Mouse (Mus musculus): ENCODE measurements around the gene Prss21. TPM values are rescaled to one million over a fixed set of nuclear protein-coding genes. Genes with fewer than 3 reads are reported as not detected.

Prss21 gene
- polyA plus RNA-seq, 1 experiment = not detected

DNA sequence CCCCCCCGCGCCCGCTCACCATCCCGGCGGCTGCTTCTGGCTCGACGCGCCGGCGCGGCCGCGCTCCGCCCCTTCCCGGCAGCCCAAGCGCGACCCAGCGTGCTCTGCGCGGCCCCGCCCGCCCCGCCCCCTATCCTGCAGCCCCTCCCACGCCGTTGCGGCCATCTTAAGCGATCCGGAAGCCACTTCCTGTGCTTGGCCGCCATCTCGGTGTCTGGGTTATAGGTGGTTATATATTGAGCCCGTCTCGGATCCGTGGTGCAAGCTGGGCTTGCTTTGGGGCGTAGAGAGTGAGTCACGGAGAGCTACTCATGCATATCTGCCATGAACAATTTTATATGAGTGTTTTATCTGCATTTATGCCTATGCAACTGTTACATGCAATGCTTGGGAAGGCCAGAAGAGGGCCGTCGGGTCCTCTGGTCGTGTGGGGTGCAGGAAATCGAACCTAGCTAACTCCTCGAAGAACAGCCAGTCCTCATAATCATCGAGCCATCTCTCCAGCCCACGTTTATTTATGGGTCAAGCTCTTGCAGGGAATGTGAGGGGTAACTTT lies 38.7 kb upstream of the Prss21 start, which contains the start of gene Elob:
Elob (minus strand) TSS at position 73 of the 556 bp plus-strand sequence.
- Histone ChIP-seq H3K36me3 (ENCODE audit: control insufficient read depth) (peaks cover 35% of the 10 kb centered on the region), H3K4me1 (ENCODE audit: control insufficient read depth) (peaks cover 22% of the 10 kb centered on the region)

DNA sequence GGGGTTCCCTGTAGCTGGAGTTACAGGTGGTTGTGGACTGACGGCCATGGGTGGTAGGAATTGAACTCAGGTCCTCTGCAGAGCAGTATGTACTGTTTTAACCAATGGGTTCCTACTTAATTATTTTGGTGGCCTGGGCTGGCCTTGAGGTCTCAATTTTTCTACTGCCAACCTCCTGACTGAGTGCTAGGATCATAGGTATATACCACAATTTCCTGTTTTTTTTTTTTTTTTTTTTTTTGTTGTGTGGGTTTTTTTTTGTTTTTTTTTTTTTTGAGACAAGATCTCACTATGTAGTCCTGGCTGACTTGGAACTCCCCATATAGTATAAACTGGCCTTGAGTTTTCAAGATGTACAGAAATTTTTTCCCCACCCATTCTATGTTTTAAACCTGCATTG lies 36.7 kb upstream of the Prss21 start:
- Histone ChIP-seq H3K36me3 (ENCODE audit: control insufficient read depth) (peaks cover 14% of the 10 kb centered on the region), H3K9me3 (ENCODE audit: control insufficient read depth, low read length) (peaks cover 10% of the 10 kb centered on the region), H3K4me1 (ENCODE audit: control insufficient read depth) (peaks cover 22% of the 10 kb centered on the region), H3K27me3 (ENCODE audit: control insufficient read depth) (peaks cover 49% of the 10 kb centered on the region), H3K4me3 (replicated peaks) (no peak overlapping the region)
- TF ChIP-seq GATA1 (IDR thresholded peaks at IDR 0.05; ENCODE audit: low read length) (no peak), TAL1 (IDR thresholded peaks at IDR 0.05; ENCODE audit: low read length) (no peak)

More for the DNA sequence above, 38.7 kb upstream of the Prss21 start, which contains the start of gene Elob:
- H3K4me3 ChIP-seq (replicated peaks) = peak within 1 kb of the TSS; percentile 86
- H3K27me3 ChIP-seq (ENCODE audit: control insufficient read depth) = peaks cover 35% of the 10 kb centered on the region
- H3K9me3 ChIP-seq (ENCODE audit: control insufficient read depth, low read length) = peaks cover 10% of the 10 kb centered on the region
- TF ChIP-seq TAL1 (IDR thresholded peaks at IDR 0.05; ENCODE audit: low read length) = no peak
- no peak for TF ChIP-seq GATA1 (IDR thresholded peaks at IDR 0.05; ENCODE audit: low read length)

DNA sequence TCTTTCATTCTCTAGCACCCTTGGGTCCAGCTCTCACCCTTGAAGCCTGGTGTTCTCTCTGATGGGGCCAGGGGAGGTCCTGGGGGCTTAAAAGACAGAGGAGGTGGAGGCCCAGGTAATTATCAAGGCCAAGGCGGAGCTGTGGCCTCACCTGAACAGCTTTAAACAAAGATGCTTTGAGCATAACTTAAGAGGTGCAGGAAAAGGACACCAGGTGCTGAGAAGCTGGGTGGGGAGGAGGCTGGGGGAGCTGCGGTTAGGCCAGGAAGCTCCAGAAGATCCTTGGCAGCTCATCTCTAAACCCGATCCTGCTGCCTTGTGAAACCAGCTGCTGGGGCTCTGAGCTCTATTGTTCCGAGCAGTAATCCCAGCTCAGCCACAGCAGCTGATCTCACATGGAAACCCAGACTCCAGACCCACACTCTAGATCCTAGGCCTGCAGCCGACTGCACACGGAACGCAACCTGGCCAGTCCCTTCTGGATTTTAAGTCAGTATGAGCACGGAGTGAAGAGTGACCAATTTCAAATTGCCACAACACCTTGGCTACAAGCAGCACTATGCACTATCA lies 31.8 kb upstream of the Prss21 start, which contains the start of gene Prss33:
Prss33 (minus strand) TSS at position 51 of the 570 bp plus-strand sequence.
- TF ChIP-seq TAL1 (IDR thresholded peaks at IDR 0.05; ENCODE audit: low read length) = no peak
- no peak for TF ChIP-seq GATA1 (IDR thresholded peaks at IDR 0.05; ENCODE audit: low read length)
- no peak within 1 kb of the TSS for H3K4me3 ChIP-seq (replicated peaks)
- no peaks in the 10 kb centered on the region; the same call in 1 of the 2 replicates for H3K4me1 ChIP-seq (ENCODE audit: control insufficient read depth)
- peaks cover 42% of the 10 kb centered on the region for H3K27me3 ChIP-seq (ENCODE audit: control insufficient read depth)
- H3K9me3 ChIP-seq (ENCODE audit: control insufficient read depth, low read length) = no peaks in the 10 kb centered on the region
- H3K36me3 ChIP-seq (ENCODE audit: control insufficient read depth) = no peaks in the 10 kb centered on the region

DNA sequence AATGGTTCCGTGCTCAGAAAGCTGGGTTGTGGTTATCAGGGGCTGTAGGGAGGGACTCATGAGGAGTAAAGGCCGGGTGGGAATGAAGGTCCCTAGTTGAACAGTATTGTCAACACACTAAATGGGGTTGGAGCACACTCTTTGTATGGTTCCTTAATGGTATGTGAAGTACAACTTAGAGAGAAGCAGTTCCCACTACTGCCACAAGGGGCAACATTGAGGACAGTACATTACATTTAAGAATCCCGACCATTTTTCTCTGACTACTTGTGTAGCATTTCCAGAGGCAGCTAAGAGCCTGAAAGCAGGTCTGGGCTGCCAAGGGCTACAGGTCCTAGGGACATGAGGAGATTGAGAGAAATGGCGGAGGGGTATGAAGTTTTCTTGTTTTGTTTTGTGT lies 26.7 kb upstream of the Prss21 start:
- H3K4me3 ChIP-seq (replicated peaks) = no peak overlapping the region
- H3K27me3 ChIP-seq (ENCODE audit: control insufficient read depth) = no peaks in the 10 kb centered on the region; the same call in 1 of the 2 replicates
- TF ChIP-seq TAL1 (IDR thresholded peaks at IDR 0.05; ENCODE audit: low read length) (no peak), GATA1 (IDR thresholded peaks at IDR 0.05; ENCODE audit: low read length) (no peak)
- peaks cover 11% of the 10 kb centered on the region for H3K4me1 ChIP-seq (ENCODE audit: control insufficient read depth)
- no peaks in the 10 kb centered on the region for H3K36me3 ChIP-seq (ENCODE audit: control insufficient read depth)
- H3K9me3 ChIP-seq (ENCODE audit: control insufficient read depth, low read length) = no peaks in the 10 kb centered on the region

DNA sequence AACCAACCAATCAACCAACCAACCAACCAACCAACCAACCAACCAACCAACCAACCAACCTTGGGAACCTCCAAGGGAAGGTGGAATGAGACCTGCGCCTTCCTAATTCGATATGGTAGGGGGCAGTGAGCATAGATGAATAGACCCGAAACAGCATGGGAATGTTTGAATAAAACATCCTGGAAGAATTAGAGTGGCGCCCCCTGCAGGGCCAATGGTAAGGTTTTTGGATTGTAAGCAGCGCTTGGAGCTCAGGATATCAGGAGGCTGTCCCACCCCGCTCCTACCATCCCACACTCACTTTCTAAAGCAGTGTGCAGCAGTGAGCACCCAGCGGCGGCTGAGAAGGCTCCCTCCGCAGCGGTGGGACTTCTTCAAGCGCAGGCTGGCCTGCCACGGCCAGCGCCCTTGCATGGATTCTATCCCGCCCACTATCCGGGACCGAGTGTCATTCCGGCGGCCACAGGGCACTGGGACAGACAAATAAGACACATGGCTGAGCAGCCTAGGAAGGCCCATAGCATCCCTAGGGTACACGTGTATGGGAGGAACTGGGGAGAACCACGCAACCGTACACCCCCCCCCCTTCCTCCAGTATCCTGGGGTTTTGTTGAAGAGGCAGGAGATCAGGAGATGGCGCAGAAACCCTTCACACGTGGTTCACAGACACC lies 24.6 kb upstream of the Prss21 start:
- no peaks in the 10 kb centered on the region for H3K27me3 ChIP-seq (ENCODE audit: control insufficient read depth)
- peaks cover 11% of the 10 kb centered on the region for H3K4me1 ChIP-seq (ENCODE audit: control insufficient read depth)
- no peak for TF ChIP-seq TAL1 (IDR thresholded peaks at IDR 0.05; ENCODE audit: low read length)
- TF ChIP-seq GATA1 (IDR thresholded peaks at IDR 0.05; ENCODE audit: low read length) = no peak
- H3K9me3 ChIP-seq (ENCODE audit: control insufficient read depth, low read length) = no peaks in the 10 kb centered on the region
- H3K4me3 ChIP-seq (replicated peaks) = peak overlapping the region; percentile 49
- H3K36me3 ChIP-seq (ENCODE audit: control insufficient read depth) = no peaks in the 10 kb centered on the region

DNA sequence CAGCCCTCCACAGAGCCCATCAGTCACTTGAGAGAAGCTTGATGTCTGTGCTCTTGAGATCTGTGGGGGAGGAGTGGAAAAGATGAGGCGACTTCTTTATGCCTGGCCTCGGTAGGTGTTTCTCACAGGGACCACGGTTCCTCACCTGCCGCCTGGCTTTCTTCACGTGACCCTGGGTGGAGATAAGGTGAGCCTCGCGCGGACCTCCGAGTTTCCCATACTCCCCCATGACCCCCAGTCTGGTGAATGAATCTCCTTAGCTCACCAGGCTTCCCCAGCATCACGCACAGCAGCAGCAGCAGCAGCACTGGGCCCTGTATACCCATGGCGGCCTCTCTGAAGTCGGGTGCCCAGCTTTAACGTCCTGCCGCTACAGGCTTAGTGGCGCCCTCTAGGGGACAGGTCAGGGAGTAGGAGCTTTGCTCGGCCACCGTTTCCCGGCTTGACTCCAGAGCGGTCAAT lies 24.0 kb upstream of the Prss21 start, which contains the start of the genes Prss32 and Prss41:
Prss32 (plus strand) TSS at position 44 of the 462 bp plus-strand sequence.
Prss41 (minus strand) TSS at position 361 of the 462 bp plus-strand sequence.
- H3K4me3 ChIP-seq (replicated peaks) = peak within 1 kb of the TSS; percentile 49
- H3K27me3 ChIP-seq (ENCODE audit: control insufficient read depth) = no peaks in the 10 kb centered on the region
- peaks cover 11% of the 10 kb centered on the region for H3K4me1 ChIP-seq (ENCODE audit: control insufficient read depth)
- TF ChIP-seq TAL1 (IDR thresholded peaks at IDR 0.05; ENCODE audit: low read length) (no peak), GATA1 (IDR thresholded peaks at IDR 0.05; ENCODE audit: low read length) (no peak)
- H3K36me3 ChIP-seq (ENCODE audit: control insufficient read depth) = no peaks in the 10 kb centered on the region
- no peaks in the 10 kb centered on the region for H3K9me3 ChIP-seq (ENCODE audit: control insufficient read depth, low read length)

DNA sequence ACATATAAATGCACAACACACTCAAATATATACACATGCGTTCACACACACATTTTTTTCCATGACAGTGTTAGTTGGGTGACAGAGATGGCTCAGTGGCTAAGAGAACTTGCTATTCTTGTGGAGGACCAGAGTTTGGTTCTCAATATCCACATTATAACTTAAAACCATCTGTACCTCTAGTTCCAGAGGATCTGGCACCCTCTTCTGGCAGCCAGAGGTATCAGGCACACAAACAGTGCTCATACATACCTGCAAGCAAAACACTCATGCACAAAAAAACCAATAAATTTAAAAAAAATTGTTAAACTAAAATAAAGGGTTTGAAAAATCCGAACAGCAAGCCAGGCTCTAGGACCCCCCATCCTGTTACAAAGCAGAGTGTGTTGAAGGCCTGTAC lies 17.8 kb upstream of the Prss21 start:
- Histone ChIP-seq H3K4me1 (ENCODE audit: control insufficient read depth) (no peaks in the 10 kb centered on the region), H3K9me3 (ENCODE audit: control insufficient read depth, low read length) (no peaks in the 10 kb centered on the region), H3K4me3 (replicated peaks) (no peak overlapping the region), H3K36me3 (ENCODE audit: control insufficient read depth) (no peaks in the 10 kb centered on the region), H3K27me3 (ENCODE audit: control insufficient read depth) (no peaks in the 10 kb centered on the region)
- TF ChIP-seq GATA1 (IDR thresholded peaks at IDR 0.05; ENCODE audit: low read length) (no peak), TAL1 (IDR thresholded peaks at IDR 0.05; ENCODE audit: low read length) (no peak)

DNA sequence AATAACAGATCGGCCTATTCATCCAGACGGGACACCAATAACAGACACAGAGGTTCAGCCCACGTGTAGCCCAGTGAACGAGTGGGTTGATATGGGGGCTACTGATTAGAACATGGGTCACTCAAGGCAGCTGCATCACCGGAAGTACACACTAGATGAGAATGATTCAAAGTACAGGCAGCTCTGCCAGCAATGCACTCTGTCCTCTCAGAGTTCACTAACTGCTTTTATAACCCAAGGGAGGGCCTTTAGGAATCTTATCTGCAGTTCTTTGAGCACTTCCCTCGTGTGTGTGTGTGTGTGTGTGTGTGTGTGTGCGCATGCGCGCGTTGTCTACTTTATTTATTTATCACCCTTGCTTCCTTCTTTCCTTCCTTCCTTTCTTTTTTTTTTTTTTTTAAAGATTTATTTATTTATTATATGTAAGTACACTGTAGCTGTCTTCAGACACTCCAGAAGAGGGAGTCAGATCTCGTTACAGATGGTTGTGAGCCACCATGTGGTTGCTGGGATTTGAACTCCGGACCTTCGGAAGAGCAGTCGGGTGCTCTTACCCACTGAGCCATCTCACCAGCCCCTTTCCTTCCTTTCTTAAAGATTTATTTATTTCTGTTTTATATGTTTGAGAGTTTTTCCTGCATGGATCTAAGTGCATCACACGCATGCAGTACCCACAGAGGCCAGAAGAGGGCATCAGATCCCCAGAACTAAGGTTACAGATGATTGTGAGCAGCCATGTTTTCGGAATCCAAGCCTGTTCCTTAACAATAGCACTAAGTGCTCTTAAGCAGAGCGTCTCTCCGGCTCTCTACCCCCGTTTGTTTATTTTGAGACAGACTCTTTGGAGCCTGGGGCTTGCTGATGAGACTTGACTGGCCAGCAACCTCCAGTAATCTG lies 16.8 kb upstream of the Prss21 start:
- no peak overlapping the region for H3K4me3 ChIP-seq (replicated peaks)
- H3K36me3 ChIP-seq (ENCODE audit: control insufficient read depth) = no peaks in the 10 kb centered on the region
- no peak for TF ChIP-seq TAL1 (IDR thresholded peaks at IDR 0.05; ENCODE audit: low read length)
- no peak for TF ChIP-seq GATA1 (IDR thresholded peaks at IDR 0.05; ENCODE audit: low read length)
- H3K4me1 ChIP-seq (ENCODE audit: control insufficient read depth) = no peaks in the 10 kb centered on the region
- no peaks in the 10 kb centered on the region for H3K9me3 ChIP-seq (ENCODE audit: control insufficient read depth, low read length)
- H3K27me3 ChIP-seq (ENCODE audit: control insufficient read depth) = no peaks in the 10 kb centered on the region

Measured in erythroblast, embryonic 14.5 days (primary cell).